Mouse (Mus musculus) testis, adult 2 months (tissue): ENCODE data around the gene Gm28053.

Experiments
- CTCF ChIP-seq: fragments of 200-500 bp; IDR thresholded peaks from 2 replicates; pipeline ENCODE4 v1.5.1; 2012; ENCODE audit warnings: low read depth, mild to moderate bottlenecking, inconsistent platforms, low read length, moderate library complexity; ENCODE audit not compliant: control insufficient read depth, insufficient read depth, insufficient replicate concordance
- POLR2A ChIP-seq: fragments of 200-500 bp; IDR thresholded peaks from 2 replicates; pipeline ENCODE4 v1.6.1; 2012; ENCODE audit warnings: low read depth, mild to moderate bottlenecking, inconsistent platforms, low read length, moderate library complexity; ENCODE audit not compliant: control insufficient read depth

DNA sequence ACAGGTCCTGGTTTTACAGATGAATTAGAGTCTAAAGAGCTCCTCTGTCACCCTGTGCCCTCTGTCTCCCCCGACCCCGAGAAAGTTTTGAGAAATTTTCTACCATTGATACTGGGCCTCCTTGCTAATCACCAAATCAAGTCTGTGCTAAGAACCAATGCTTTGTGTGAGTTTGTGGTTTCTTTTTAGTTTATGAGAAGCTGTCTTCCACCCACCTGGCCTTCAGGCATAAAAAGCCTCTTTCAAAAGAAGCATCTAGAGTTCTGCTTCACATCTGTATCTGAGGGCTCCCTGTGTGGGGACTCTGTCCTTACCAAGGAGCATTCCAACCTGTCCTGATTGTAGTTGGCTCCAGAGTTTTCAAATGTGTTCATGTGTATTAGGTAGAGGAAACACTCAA is 33.2 kb upstream of the Gm28053 start:
- TF ChIP-seq POLR2A, result no peak
- TF ChIP-seq CTCF, result no peak
